Mouse (Mus musculus) midbrain, embryonic 12.5 days (tissue): ENCODE results near the gene Ccnl1. TPM values are rescaled to one million over a fixed set of nuclear protein-coding genes. Genes with fewer than 3 reads are reported as not detected.

ENCODE experiments used
- ATAC-seq: fragments of 200-750 bp; cut with Nextera tagmentation; 2 replicates; pipeline ENCODE4 v1.8.0; 2017; ENCODE audit warnings: low read depth, moderate TSS enrichment, moderate library complexity; ENCODE audit not compliant: low FRiP score
- H3K27ac ChIP-seq: fragments of 300-500 bp; sonication (generic); replicated peaks from 2 replicates; pipeline ENCODE4 v1.5.1; 2016; ENCODE audit warnings: mild to moderate bottlenecking
- H3K27me3 ChIP-seq: fragments of 300-500 bp; sonication (generic); 2 replicates; pipeline ENCODE4 v1.6.1; 2016; ENCODE audit warnings: mild to moderate bottlenecking
- H3K36me3 ChIP-seq: fragments of 300-500 bp; sonication (generic); 2 replicates; pipeline ENCODE4 v1.6.1; 2016
- H3K4me1 ChIP-seq: fragments of 300-500 bp; sonication (generic); 2 replicates; pipeline ENCODE4 v1.6.1; 2016
- H3K4me2 ChIP-seq: fragments of 300-500 bp; sonication (generic); replicated peaks from 2 replicates; pipeline ENCODE4 v1.6.1; 2016; ENCODE audit warnings: mild to moderate bottlenecking, moderate library complexity
- H3K4me3 ChIP-seq: fragments of 300-500 bp; sonication (generic); 2 replicates; pipeline ENCODE4 v1.5.1; 2016; ENCODE audit warnings: mild to moderate bottlenecking
- H3K9ac ChIP-seq: fragments of 300-500 bp; sonication (generic); replicated peaks from 2 replicates; pipeline ENCODE4 v1.6.1; 2016; ENCODE audit warnings: mild to moderate bottlenecking, moderate library complexity
- H3K9me3 ChIP-seq: fragments of 300-500 bp; sonication (generic); 2 replicates; pipeline ENCODE4 v1.6.1; 2016; ENCODE audit warnings: mild to moderate bottlenecking
- WGBS: fragments of 180-500 bp; shearing (Covaris S2); methylation state at CpG from one replicate; pipeline ENCODE4 v1.1.7; 2016; 5-methylcytosine and 5-hydroxymethylcytosine counted together
- polyA plus RNA-seq: library from polyadenylated mRNA; unstranded; fragments of >200 nt; fragmentation: Nextera tagmentation; extraction: Ambion mirVana; gene quantifications from 2 replicates; pipeline ENCODE4 v1.2.1, GENCODE M21; 2016

Ccnl1 gene
- polyA plus RNA-seq, 1 experiment from 2014 or later: 122 TPM

GRCm38 (mm10) chr3:65930636-65931035, 27.4 kb downstream of the Ccnl1 start:
- Histone ChIP-seq H3K4me2 (no peak overlapping the region), H3K9ac (no peak overlapping the region), H3K27me3 (0 out of 2 replicates have a peak, but pooled peaks cover 4% of the 10 kb centered on the region), H3K4me3 (no peak overlapping the region), H3K27ac (no peak overlapping the region), H3K36me3 (no peaks in the 10 kb centered on the region), H3K9me3 (no peaks in the 10 kb centered on the region), H3K4me1 (peaks cover 16% of the 10 kb centered on the region)
- WGBS: 60% methylated on average over 8 of the region's 8 CpGs
- ATAC-seq: no peak

GRCm38 (mm10) chr3:65929821-65930633, 28.0 kb downstream of the Ccnl1 start:
- H3K9ac ChIP-seq: peak overlapping the region; percentile 17; the same call in 1 of the 2 replicates
- peak; percentile 53 for ATAC-seq
- H3K9me3 ChIP-seq: no peaks in the 10 kb centered on the region
- H3K4me2 ChIP-seq: peak overlapping the region; percentile 39
- 0 out of 2 replicates have a peak, but pooled peaks cover 4% of the 10 kb centered on the region for H3K27me3 ChIP-seq
- H3K27ac ChIP-seq: peak overlapping the region; percentile 82; the same call in 1 of the 2 replicates
- WGBS: 23% methylated on average over 20 of the region's 20 CpGs
- H3K4me1 ChIP-seq: peaks cover 16% of the 10 kb centered on the region
- H3K36me3 ChIP-seq: no peaks in the 10 kb centered on the region
- no peak overlapping the region; the same call in 1 of the 2 replicates for H3K4me3 ChIP-seq

GRCm38 (mm10) chr3:65929304-65929783, 28.7 kb downstream of the Ccnl1 start:
- Histone ChIP-seq H3K27ac (peak overlapping the region; percentile 82), H3K27me3 (0 out of 2 replicates have a peak, but pooled peaks cover 4% of the 10 kb centered on the region), H3K4me3 (peak overlapping the region; percentile 26), H3K4me2 (peak overlapping the region; percentile 39), H3K9ac (no peak overlapping the region), H3K4me1 (peaks cover 16% of the 10 kb centered on the region), H3K36me3 (no peaks in the 10 kb centered on the region), H3K9me3 (no peaks in the 10 kb centered on the region)
- under 1% methylated on average over 10 of the region's 10 CpGs for WGBS
- ATAC-seq: peak; percentile 82

DNA sequence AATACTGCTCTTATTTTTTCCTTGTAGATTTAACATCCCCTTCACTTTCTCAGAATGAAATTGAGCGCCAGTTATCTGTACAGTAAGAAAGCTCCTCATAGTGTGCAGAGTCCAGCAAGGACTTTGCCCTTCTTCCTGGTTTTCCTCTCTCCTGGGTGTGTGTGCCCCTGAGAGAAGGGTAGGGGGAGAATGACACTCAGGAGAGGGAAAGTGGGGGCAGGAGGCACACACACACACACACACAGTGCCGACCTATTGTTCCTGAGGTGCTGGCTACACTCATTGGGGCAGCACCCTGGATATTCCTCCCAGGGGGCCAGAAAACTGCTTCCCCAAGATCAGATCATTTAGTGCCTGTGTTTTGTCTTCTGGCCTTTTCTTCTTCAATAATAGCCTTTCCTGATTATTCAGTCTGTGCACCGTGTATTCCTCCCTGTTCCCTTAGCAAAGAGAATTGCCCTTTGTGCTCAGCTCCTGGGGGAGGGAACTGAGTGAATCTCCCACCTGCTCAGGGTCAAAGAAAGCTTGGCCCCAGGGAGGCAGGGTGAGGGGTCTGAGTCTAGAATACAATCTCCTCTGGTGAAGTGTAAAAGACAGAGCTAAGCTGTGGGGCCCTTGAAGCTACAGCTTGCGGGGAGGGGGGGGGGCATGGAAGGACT, 29.3 kb downstream of the Ccnl1 start:
- 22% methylated on average over 4 of the region's 4 CpGs for WGBS
- peak; percentile 74 for ATAC-seq
- peaks cover 16% of the 10 kb centered on the region for H3K4me1 ChIP-seq
- peak overlapping the region; percentile 26; the same call in 1 of the 2 replicates for H3K4me3 ChIP-seq
- no peaks in the 10 kb centered on the region for H3K9me3 ChIP-seq
- 0 out of 2 replicates have a peak, but pooled peaks cover 4% of the 10 kb centered on the region for H3K27me3 ChIP-seq
- no peaks in the 10 kb centered on the region for H3K36me3 ChIP-seq
- peak overlapping the region; percentile 82 for H3K27ac ChIP-seq
- peak overlapping the region; percentile 39 for H3K4me2 ChIP-seq
- H3K9ac ChIP-seq: no peak overlapping the region

DNA sequence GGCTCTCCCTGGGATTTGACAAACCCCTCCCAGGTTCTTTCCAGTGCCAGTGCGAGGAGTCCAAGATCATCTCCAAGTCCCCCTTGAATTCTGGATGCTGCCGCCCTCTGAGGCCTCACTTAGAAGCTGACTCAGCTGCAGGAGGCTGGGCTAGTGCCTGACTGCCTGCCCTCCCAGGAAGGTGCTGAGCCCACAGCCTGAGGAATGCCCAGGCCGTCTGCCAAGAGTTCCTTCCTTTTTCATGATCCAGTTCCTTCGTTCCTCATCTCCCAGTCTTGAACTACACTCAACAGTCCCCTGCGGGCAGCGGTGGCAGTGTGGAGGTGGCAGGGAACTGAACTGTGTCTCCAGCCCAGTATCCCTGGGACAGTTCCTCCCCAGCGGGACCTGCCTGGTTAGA, 30.4 kb downstream of the Ccnl1 start:
- Histone ChIP-seq H3K4me2 (no peak overlapping the region), H3K9me3 (no peaks in the 10 kb centered on the region), H3K27me3 (0 out of 2 replicates have a peak, but pooled peaks cover 4% of the 10 kb centered on the region), H3K27ac (no peak overlapping the region), H3K36me3 (no peaks in the 10 kb centered on the region), H3K4me3 (no peak overlapping the region), H3K9ac (no peak overlapping the region), H3K4me1 (peaks cover 16% of the 10 kb centered on the region)
- ATAC-seq: no peak
- WGBS: 78% methylated on average over 7 of the region's 7 CpGs

- H3K4me3 ChIP-seq: no peak overlapping the region
- peaks cover 16% of the 10 kb centered on the region for H3K4me1 ChIP-seq
- no peak overlapping the region for H3K4me2 ChIP-seq
- 0 out of 2 replicates have a peak, but pooled peaks cover 4% of the 10 kb centered on the region for H3K27me3 ChIP-seq
- H3K36me3 ChIP-seq: no peaks in the 10 kb centered on the region
- no peak overlapping the region for H3K27ac ChIP-seq
- H3K9ac ChIP-seq: no peak overlapping the region
- ATAC-seq: no peak
- H3K9me3 ChIP-seq: no peaks in the 10 kb centered on the region
- 77% methylated on average over 4 of the region's 4 CpGs for WGBS
These were observed 30.9 kb downstream of the Ccnl1 start for GRCm38 (mm10) chr3:65927101-65927501.

GRCm38 (mm10) chr3:65926426-65926825, 31.6 kb downstream of the Ccnl1 start:
- Histone ChIP-seq H3K9ac (no peak overlapping the region), H3K4me1 (peaks cover 16% of the 10 kb centered on the region), H3K36me3 (no peaks in the 10 kb centered on the region), H3K27me3 (0 out of 2 replicates have a peak, but pooled peaks cover 4% of the 10 kb centered on the region), H3K9me3 (no peaks in the 10 kb centered on the region), H3K4me3 (no peak overlapping the region), H3K4me2 (no peak overlapping the region), H3K27ac (no peak overlapping the region)
- no peak for ATAC-seq
- WGBS: 79% methylated on average over 5 of the region's 5 CpGs

GRCm38 (mm10) chr3:65925058-65925740, 32.9 kb downstream of the Ccnl1 start:
- H3K4me2 ChIP-seq: no peak overlapping the region
- peaks cover 16% of the 10 kb centered on the region for H3K4me1 ChIP-seq
- no peak overlapping the region for H3K4me3 ChIP-seq
- H3K9me3 ChIP-seq: no peaks in the 10 kb centered on the region
- H3K27me3 ChIP-seq: no peaks in the 10 kb centered on the region
- no peak overlapping the region for H3K27ac ChIP-seq
- WGBS: 84% methylated on average over 5 of the region's 5 CpGs
- no peak overlapping the region for H3K9ac ChIP-seq
- H3K36me3 ChIP-seq: no peaks in the 10 kb centered on the region
- no peak for ATAC-seq

DNA sequence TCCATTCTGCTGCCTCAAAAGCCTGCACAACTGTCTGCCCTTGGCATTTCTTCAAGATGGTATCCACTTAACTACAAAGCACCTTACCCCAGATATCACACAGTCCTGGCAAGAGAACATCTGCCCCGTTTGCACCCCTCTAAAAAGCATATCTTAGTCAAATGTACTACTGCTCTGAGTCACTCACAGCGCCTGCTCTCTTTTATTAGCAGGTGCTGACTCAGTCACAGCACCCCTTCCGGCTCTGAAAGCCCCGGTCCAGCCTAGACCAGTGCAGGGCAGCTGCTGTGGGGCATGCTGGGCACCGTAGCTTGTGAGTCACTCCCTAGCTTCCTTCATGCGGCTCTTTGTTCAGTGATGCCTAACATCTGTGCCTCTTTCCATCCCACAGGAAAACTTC, 35.6 kb downstream of the Ccnl1 start:
- Histone ChIP-seq H3K27me3 (no peaks in the 10 kb centered on the region), H3K9ac (no peak overlapping the region), H3K9me3 (no peaks in the 10 kb centered on the region), H3K4me2 (no peak overlapping the region), H3K4me3 (no peak overlapping the region), H3K36me3 (no peaks in the 10 kb centered on the region), H3K27ac (no peak overlapping the region), H3K4me1 (no peaks in the 10 kb centered on the region)
- WGBS: 69% methylated on average over 6 of the region's 6 CpGs
- no peak for ATAC-seq

DNA sequence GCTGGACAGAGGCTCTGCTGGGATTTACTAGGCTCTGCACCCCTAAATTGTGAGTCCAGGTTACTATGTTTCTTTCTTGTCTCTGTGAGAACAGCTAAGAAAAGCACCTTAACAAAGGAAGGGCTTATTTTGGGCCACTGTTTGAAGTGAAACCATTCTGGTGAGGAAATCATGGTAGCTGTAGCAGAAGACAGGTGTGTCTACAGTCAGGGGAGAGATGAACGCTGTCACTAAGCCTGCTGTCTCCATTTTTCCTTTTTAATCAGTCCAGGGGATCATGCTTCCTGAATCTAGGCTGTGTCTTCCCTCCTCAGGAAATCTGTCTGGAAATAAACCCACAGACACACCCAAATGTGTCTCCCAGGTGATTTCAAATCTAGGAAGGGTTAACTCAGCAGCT, 36.4 kb downstream of the Ccnl1 start:
- no peaks in the 10 kb centered on the region for H3K9me3 ChIP-seq
- no peak overlapping the region for H3K27ac ChIP-seq
- WGBS: 96% methylated on average over 1 of the region's 1 CpGs
- H3K27me3 ChIP-seq: no peaks in the 10 kb centered on the region
- H3K4me2 ChIP-seq: no peak overlapping the region
- H3K4me1 ChIP-seq: no peaks in the 10 kb centered on the region
- no peak overlapping the region for H3K9ac ChIP-seq
- ATAC-seq: no peak
- no peak overlapping the region for H3K4me3 ChIP-seq
- H3K36me3 ChIP-seq: no peaks in the 10 kb centered on the region

DNA sequence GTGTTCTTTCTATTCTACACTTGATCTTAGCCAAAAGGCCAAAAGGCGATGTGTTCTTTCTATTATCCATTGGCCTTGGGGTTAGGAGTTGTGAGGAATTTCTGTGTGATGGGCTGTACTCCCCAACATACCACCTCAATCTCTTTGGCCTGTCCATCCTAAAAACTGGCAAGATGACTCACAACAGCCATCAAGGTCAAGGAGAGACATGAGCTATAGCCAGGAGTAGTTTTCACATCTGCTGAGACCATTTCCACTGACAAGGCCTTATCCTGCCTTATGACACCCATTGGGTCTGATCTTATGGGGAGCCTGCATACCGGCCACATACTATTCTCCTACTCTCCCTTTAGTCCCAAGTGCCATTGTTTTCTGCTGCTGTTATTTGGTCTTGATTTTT, 39.0 kb downstream of the Ccnl1 start:
- Histone ChIP-seq H3K27me3 (no peaks in the 10 kb centered on the region), H3K9ac (no peak overlapping the region), H3K36me3 (no peaks in the 10 kb centered on the region), H3K27ac (no peak overlapping the region), H3K9me3 (no peaks in the 10 kb centered on the region), H3K4me2 (no peak overlapping the region), H3K4me3 (no peak overlapping the region), H3K4me1 (no peaks in the 10 kb centered on the region)
- WGBS: 96% methylated on average over 2 of the region's 2 CpGs
- no peak for ATAC-seq
